ENCODE assay signal across 11 mouse cellular contexts in genomic region chr3:75720663-75721062, GRCm38 (mm10). TPM values are rescaled to one million over a fixed set of nuclear protein-coding genes. Genes with fewer than 3 reads are reported as not detected.
DNase-seq lines count a peak whose midpoint lies in the region; ATAC-seq and TF ChIP-seq lines count a peak whose summit lies in the region.
"Had no signal": no experiment of that assay in that cellular context is flagged by ENCODE, and none has a peak within 500 bp of the region (broad histone marks: within the 10 kb centered on the region; RNA-seq: fewer than 3 reads in every experiment).

No protein-coding gene starts in this region.

- H3K9me3 ChIP-seq in midbrain, embryonic 11.5 days (ENCODE audit: control insufficient read depth, low read length): no peaks in the 10 kb centered on the region
- H3K9me3 ChIP-seq in midbrain, embryonic 13.5 days: no peaks in the 10 kb centered on the region

- peak; percentile 80 for TF ChIP-seq CTCF in heart, adult 2 months (IDR thresholded peaks at IDR 0.05)

- no peaks in the 10 kb centered on the region for H3K4me1 ChIP-seq in heart, adult 2 months (ENCODE audit: control insufficient read depth, insufficient read depth, low read length)
- no peaks in the 10 kb centered on the region for H3K4me1 ChIP-seq in midbrain, embryonic 11.5 days (ENCODE audit: control insufficient read depth, insufficient read depth, low read length)
- H3K4me1 ChIP-seq in midbrain, embryonic 13.5 days (replicated peaks): 0 out of 2 replicates have a peak, but pooled peaks cover 5% of the 10 kb centered on the region

- no peaks in the 10 kb centered on the region for H3K36me3 ChIP-seq in heart, adult 2 months (ENCODE audit: control insufficient read depth, insufficient read depth, low read length)
- no peaks in the 10 kb centered on the region for H3K36me3 ChIP-seq in midbrain, embryonic 11.5 days (ENCODE audit: control insufficient read depth, insufficient read depth, low read length)
- H3K36me3 ChIP-seq in midbrain, embryonic 13.5 days: no peaks in the 10 kb centered on the region

- WGBS in heart, adult 2 months: 9% methylated on average over 2 of the region's 2 CpGs
- WGBS in midbrain, embryonic 11.5 days: 31% methylated on average over 2 of the region's 2 CpGs
- 31% methylated on average over 2 of the region's 2 CpGs for WGBS in midbrain, embryonic 13.5 days

- intact Hi-C loops in heart, adult 2 months (cut with DNase I): loop anchor here (1.0 to 5.0 kb wide), 3 partner anchors 163 to 501 kb away; partner anchors contain the start of genes Pdcd10 and Serpini1
- intact Hi-C loops in heart, postnatal 36 days (cut with DNase I): loop anchor here (2.0 kb wide), 1 partner anchor 502 kb away; no protein-coding TSS in a partner anchor

- no peaks in the 10 kb centered on the region for H3K79me2 ChIP-seq in heart, adult 2 months (replicated peaks; ENCODE audit: control insufficient read depth, insufficient read depth, low read length)

- no peak overlapping the region for H3K4me2 ChIP-seq in midbrain, embryonic 11.5 days
- H3K4me2 ChIP-seq in midbrain, embryonic 13.5 days (replicated peaks): no peak overlapping the region

- ATAC-seq in midbrain, embryonic 11.5 days (ENCODE audit: low FRiP score): no peak
- ATAC-seq in midbrain, embryonic 13.5 days: no peak

- TF ChIP-seq POLR2A in heart, adult 2 months (IDR thresholded peaks at IDR 0.05; ENCODE audit: insufficient read depth, low read depth, low read length): no peak

- no peaks in the 10 kb centered on the region for H3K27me3 ChIP-seq in heart, adult 2 months (ENCODE audit: control insufficient read depth, insufficient read depth, low read length)
- no peaks in the 10 kb centered on the region for H3K27me3 ChIP-seq in midbrain, embryonic 11.5 days (ENCODE audit: control insufficient read depth, insufficient read depth, low read length)
- H3K27me3 ChIP-seq in midbrain, embryonic 13.5 days: no peaks in the 10 kb centered on the region

- no peak for DNase-seq in heart, adult 2 months
- no peak for DNase-seq in heart, postnatal 36 days
- DNase-seq in midbrain, embryonic 11.5 days (ENCODE audit: low spot score, missing footprints): peak; percentile 84
- peak; percentile 9 for DNase-seq in embryo, embryonic 11.5 days (ENCODE audit: low read depth, low spot score)
- DNase-seq in retina, postnatal 1 day: peak; percentile 45
- DNase-seq in right cerebral cortex, postnatal 10 days (ENCODE audit: low spot score in 2 of 2): no peak
- DNase-seq in heart, adult 11 months: no peak

- no peak overlapping the region for H3K4me3 ChIP-seq in heart, adult 2 months
- no peak overlapping the region for H3K4me3 ChIP-seq in midbrain, embryonic 11.5 days (ENCODE audit: low read depth, low read length)
- H3K4me3 ChIP-seq in midbrain, embryonic 13.5 days (replicated peaks): no peak overlapping the region

- no peak overlapping the region for H3K9ac ChIP-seq in heart, adult 2 months (ENCODE audit: low read depth, low read length)
- H3K9ac ChIP-seq in midbrain, embryonic 11.5 days (ENCODE audit: low read length): no peak overlapping the region
- no peak overlapping the region for H3K9ac ChIP-seq in midbrain, embryonic 13.5 days (replicated peaks)

- TF ChIP-seq EP300 in heart, adult 2 months (IDR thresholded peaks at IDR 0.05; ENCODE audit: insufficient read depth, low read depth, low read length): no peak

- no peak overlapping the region for H3K27ac ChIP-seq in heart, adult 2 months
- H3K27ac ChIP-seq in midbrain, embryonic 11.5 days (ENCODE audit: low read depth, low read length): no peak overlapping the region
- no peak overlapping the region for H3K27ac ChIP-seq in midbrain, embryonic 13.5 days

RNA-seq across cellular contexts. Expression of gene Gm29133, which starts 27.3 kb away (rescaled TPM):
- total RNA-seq in heart, adult 2 months (2021): not detected
- not detected in 2 replicates for polyA plus RNA-seq in heart, adult 2 months (2012; rRNA removed)
- total RNA-seq in heart, postnatal 36 days (2021): not detected
- not detected in 2 replicates for polyA plus RNA-seq in midbrain, embryonic 11.5 days (2014; fragmentation: Nextera tagmentation; extraction: Ambion mirVana)
- not detected in 2 replicates for polyA plus RNA-seq in midbrain, embryonic 13.5 days (2015; fragmentation: Nextera tagmentation; extraction: Ambion mirVana)
- total RNA-seq: heart, adult 18-20 months had no signal
- polyA plus RNA-seq: liver, embryonic 16.5 days; stomach, embryonic 16.5 days had no signal

Comparison
In these comparisons a context has a peak if more than half of its experiments do, and no peak if none do; other contexts are left out.
1. DNase-seq: peak in midbrain, embryonic 11.5 days (single experiment), embryo, embryonic 11.5 days (single experiment) and retina, postnatal 1 day (single experiment); none in heart, adult 2 months (0 of 2), heart, postnatal 36 days (0 of 2), right cerebral cortex, postnatal 10 days (0 of 2) and heart, adult 11 months (single experiment).